Mouse (Mus musculus) small intestine, adult 2 months (tissue): Measurements from ENCODE around the gene Rita1. TPM values are rescaled to one million over a fixed set of nuclear protein-coding genes. Genes with fewer than 3 reads are reported as not detected.
A peak's percentile ranks its signal among the peaks of the same experiment; 100 is the strongest.

ENCODE experiments used
- H3K27ac ChIP-seq: fragments of 200-500 bp; 2 replicates; pipeline ENCODE4 v1.5.1; 2012; ENCODE audit warnings: low read depth, low read length, control low read depth, inconsistent platforms; ENCODE audit not compliant: insufficient read depth
- H3K27me3 ChIP-seq: fragments of 200-500 bp; 2 replicates; pipeline ENCODE4 v1.6.1; 2012; ENCODE audit warnings: mild to moderate bottlenecking, moderate library complexity, low read length, inconsistent platforms; ENCODE audit not compliant: control insufficient read depth, insufficient read depth
- H3K36me3 ChIP-seq: fragments of 200-500 bp; 2 replicates; pipeline ENCODE4 v1.6.1; 2012; ENCODE audit warnings: mild to moderate bottlenecking, low read length, control low read depth, inconsistent platforms; ENCODE audit not compliant: control insufficient read depth, insufficient read depth
- H3K4me1 ChIP-seq: fragments of 200-500 bp; 2 replicates; pipeline ENCODE4 v1.6.1; 2012; ENCODE audit warnings: low read length, inconsistent platforms, mixed read lengths; ENCODE audit not compliant: control insufficient read depth, insufficient read depth, insufficient read length
- H3K4me3 ChIP-seq: fragments of 200-500 bp; 2 replicates; pipeline ENCODE4 v1.5.1; 2012; ENCODE audit warnings: low read depth, mild to moderate bottlenecking, control low read depth, inconsistent platforms, low read length, moderate library complexity
- CTCF ChIP-seq: fragments of 200-500 bp; IDR thresholded peaks from 2 replicates; pipeline ENCODE4 v1.5.1; 2012; ENCODE audit warnings: low read depth, mild to moderate bottlenecking, control low read depth, inconsistent platforms, low read length, moderate library complexity, mixed read lengths; ENCODE audit not compliant: insufficient replicate concordance, insufficient read length; ENCODE audit errors: extremely low read depth
- POLR2A ChIP-seq: fragments of 200-500 bp; IDR thresholded peaks from 2 replicates; pipeline ENCODE4 v1.6.1; 2012; ENCODE audit warnings: low read depth, mild to moderate bottlenecking, control low read depth, inconsistent platforms, low read length, moderate library complexity
- WGBS: fragments of 180-500 bp; shearing (Covaris S2); methylation state at CpG from one replicate; pipeline ENCODE4 v1.1.7; 2018; 5-methylcytosine and 5-hydroxymethylcytosine counted together
- polyA plus RNA-seq: library from polyadenylated mRNA; depleted of rRNA; stranded (reverse); fragments of >200 nt; gene quantifications from 2 replicates; pipeline ENCODE4 v1.2.3, GENCODE M21; 2012

The Rita1 gene
- polyA plus RNA-seq, 1 experiment, result 12.1 TPM

DNA sequence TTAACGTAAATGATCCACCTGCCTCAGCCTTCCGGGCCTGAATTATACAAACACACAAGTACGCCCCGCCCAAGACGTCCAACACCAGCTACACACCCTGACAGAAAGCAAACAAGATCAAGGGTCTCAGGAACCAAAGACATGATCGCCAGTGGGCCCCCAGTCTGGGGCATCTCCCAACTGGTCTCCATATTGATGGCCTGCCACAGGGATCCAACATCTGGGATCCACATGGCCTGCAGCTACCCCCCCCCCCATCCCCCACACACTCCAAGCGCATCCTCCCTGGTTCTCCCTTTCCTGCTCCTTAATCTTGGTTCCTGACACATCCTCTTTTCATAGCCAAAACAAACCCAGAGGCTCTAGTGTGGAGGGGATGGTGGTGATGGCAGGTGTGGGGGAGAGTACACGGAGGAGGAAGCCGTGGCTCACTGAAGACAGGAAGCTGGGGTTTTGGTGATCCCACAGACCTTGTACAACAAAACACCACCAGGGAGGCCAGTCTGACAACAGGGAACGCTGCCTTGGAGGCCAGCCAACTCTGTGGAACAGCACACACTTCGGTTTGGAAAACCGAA lies 33.8 kb downstream of the Rita1 start:
- TF ChIP-seq CTCF (no peak), POLR2A (no peak)
- WGBS, result 23% methylated on average over 12 of the region's 12 CpGs
- Histone ChIP-seq H3K27me3 (no peaks in the 10 kb centered on the region), H3K36me3 (peaks cover 23% of the 10 kb centered on the region), H3K27ac (peak overlapping the region; percentile 42), H3K4me1 (peaks cover 38% of the 10 kb centered on the region), H3K4me3 (no peak overlapping the region)

DNA sequence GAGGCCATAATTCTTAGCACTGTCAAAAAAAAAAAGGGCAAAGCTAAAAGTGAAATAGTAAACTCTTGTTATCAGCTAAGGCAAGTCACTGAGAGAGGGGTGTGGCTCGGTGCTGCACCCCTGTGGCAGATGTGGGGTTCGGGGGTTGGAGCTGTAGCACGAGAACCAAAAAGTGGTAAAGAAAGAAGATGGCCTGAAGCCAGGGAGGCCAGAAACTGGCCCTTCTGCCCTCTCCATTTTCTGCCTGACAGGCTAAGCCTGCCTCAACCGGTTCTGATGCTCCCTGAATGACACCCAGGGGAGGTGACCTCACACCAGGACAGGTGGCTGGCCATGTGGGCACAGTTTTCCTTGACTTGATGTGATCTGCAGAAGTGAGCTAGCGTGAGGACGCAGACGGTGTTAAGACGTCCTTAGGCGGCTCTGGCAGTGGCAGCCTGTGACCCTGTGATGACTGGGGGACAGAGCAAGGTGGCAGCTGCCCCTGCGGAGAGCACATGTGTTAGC lies 34.4 kb downstream of the Rita1 start:
- peak overlapping the region; percentile 42 for H3K27ac ChIP-seq
- H3K27me3 ChIP-seq, result no peaks in the 10 kb centered on the region
- no peak overlapping the region for H3K4me3 ChIP-seq
- peak; percentile 30; the same call in 1 of the 2 replicates for TF ChIP-seq CTCF
- no peak for TF ChIP-seq POLR2A
- peaks cover 17% of the 10 kb centered on the region for H3K36me3 ChIP-seq
- H3K4me1 ChIP-seq, result peaks cover 38% of the 10 kb centered on the region
- 33% methylated on average over 10 of the region's 10 CpGs for WGBS

DNA sequence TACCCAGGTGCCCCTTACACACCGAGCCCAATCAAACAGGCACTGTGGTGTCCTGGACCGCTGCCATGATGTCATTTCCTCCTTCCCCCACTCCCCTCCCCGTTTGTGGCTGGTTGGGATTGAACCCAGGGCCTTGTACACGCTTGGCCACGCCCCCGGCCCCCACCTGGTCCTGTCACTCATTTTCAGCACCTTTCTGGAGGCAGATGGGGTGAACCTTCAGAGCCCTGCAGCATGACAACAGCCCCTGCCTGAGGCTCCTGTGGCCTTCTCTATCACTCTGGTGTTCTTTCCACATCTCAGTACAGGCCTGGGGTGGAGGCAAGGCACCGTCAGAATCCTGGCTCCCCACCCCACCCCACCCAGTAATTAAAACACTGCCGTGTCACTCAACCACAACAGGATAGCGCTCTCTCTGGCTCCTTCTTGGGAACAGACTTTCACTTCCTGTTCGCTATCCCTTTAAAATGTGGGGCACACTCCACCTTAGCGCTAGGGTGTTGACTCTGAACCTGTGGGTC lies 35.5 kb downstream of the Rita1 start:
- peak overlapping the region; percentile 42; the same call in 1 of the 2 replicates for H3K27ac ChIP-seq
- H3K36me3 ChIP-seq, result peaks cover 13% of the 10 kb centered on the region
- 46% methylated on average over 11 of the region's 11 CpGs for WGBS
- H3K4me3 ChIP-seq, result no peak overlapping the region
- TF ChIP-seq CTCF (no peak), POLR2A (no peak)
- no peaks in the 10 kb centered on the region for H3K27me3 ChIP-seq
- peaks cover 35% of the 10 kb centered on the region for H3K4me1 ChIP-seq

DNA sequence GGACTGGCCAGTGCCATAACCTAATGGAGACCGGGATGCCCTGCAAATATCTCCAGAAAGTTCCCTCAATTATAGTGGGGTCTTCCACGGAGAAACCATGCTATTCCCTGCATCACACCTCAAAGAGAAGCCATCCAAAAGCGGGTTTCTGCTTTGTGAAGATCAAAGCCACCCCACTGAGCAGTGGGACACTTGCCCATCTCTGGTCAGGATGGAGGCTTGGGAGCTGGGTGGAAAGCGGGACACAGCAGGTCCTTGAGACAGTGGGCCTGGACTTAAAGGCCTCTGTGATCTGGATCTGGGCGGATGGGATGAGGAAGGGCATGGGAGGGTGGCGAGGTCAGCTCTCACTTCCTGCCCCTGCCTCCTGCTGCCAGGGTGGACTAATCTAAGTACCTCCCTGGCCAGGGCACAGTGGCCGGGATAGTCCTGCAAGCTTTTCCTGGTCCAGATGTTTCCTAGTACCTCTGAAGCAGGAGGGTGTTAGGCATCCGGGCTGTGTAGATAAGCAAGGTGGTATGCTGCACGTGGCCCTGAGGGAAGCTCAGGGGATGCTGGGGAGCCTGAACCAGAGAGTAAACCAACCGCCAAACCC lies 37.8 kb downstream of the Rita1 start:
- Histone ChIP-seq H3K27me3 (no peaks in the 10 kb centered on the region), H3K36me3 (peaks cover 3% of the 10 kb centered on the region; the same call in 1 of the 2 replicates), H3K4me1 (peaks cover 41% of the 10 kb centered on the region), H3K27ac (no peak overlapping the region), H3K4me3 (no peak overlapping the region)
- no peak for TF ChIP-seq CTCF
- TF ChIP-seq POLR2A, result no peak
- WGBS, result 85% methylated on average over 10 of the region's 10 CpGs

GRCm38 (mm10) chr5:120571056-120571740 lies 41.2 kb downstream of the Rita1 start:
- Histone ChIP-seq H3K4me3 (no peak overlapping the region), H3K27ac (peak overlapping the region; percentile 19), H3K4me1 (peaks cover 32% of the 10 kb centered on the region), H3K27me3 (no peaks in the 10 kb centered on the region), H3K36me3 (peaks cover 1% of the 10 kb centered on the region; the same call in 1 of the 2 replicates)
- WGBS, result 79% methylated on average over 14 of the region's 14 CpGs
- TF ChIP-seq CTCF (no peak), POLR2A (no peak)

DNA sequence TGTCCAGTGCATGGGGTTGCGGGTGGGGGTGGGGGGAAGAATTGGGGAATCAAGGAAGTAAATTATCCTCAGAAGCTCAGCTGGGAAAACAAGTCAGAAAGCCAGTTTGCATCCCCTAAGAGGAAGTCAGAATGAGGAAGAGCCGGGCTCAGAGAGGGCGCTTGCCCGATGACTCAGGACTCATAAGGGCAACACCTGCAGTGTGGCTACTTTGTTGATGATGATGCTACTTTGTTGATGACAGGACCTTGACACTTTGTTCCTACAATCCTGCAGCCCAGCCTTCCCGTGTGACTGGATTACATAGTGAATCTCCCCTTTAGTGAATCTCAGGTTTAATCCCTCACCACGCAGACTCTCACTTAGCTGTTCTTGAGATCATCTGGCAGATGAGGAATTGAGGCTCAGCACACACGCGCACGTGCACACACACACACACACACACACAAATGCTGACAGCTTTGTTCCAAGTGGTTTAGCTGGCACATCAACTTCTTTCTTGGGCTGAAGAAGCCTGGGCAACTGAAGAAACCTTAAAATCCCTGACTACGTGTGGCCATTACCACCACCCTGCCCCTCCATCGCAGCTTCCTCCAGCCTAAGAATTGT lies 42.0 kb downstream of the Rita1 start:
- peaks cover 1% of the 10 kb centered on the region; the same call in 1 of the 2 replicates for H3K36me3 ChIP-seq
- peak overlapping the region; percentile 61 for H3K27ac ChIP-seq
- peaks cover 39% of the 10 kb centered on the region for H3K4me1 ChIP-seq
- no peaks in the 10 kb centered on the region for H3K27me3 ChIP-seq
- 66% methylated on average over 11 of the region's 11 CpGs for WGBS
- TF ChIP-seq POLR2A (no peak), CTCF (no peak)
- no peak overlapping the region for H3K4me3 ChIP-seq
